Mouse (Mus musculus): ENCODE measurements around the gene Slc39a7. TPM values are rescaled to one million over a fixed set of nuclear protein-coding genes. Genes with fewer than 3 reads are reported as not detected.
"Not testable (repeated sequence)": the region's sequence is repeated elsewhere in the genome, so short reads cannot be mapped to it uniquely, and the experiment has no call there.

Gene Slc39a7
- polyA plus RNA-seq, 1 experiment: 207 TPM

DNA sequence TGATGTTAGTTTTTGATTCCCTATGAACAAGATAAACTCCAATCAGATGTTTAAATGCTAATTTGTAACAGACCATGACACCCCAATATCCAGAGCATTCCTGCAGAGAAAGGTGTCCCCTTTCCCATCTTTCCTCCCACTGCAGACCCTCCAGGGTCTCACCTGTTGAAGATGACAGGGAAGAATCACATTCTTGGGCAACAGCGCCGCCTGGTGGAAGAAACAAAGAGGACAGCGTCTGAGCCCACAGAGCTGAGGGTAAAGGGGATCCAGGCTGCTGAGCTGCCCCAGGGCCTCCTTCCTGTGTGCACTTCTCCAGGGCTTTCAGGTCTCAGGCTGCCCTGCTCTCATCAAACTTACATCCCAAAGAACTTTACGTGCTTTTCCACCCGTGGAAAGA lies 28.1 kb downstream of the Slc39a7 start:
- Histone ChIP-seq H3K27me3 (ENCODE audit: control insufficient read depth, insufficient read depth, insufficient read length) (peaks cover 6% of the 10 kb centered on the region), H3K79me2 (ENCODE audit: control insufficient read depth, insufficient read depth) (no peaks in the 10 kb centered on the region), H3K36me3 (ENCODE audit: control insufficient read depth, insufficient read depth) (no peaks in the 10 kb centered on the region), H3ac (ENCODE audit: control insufficient read depth, insufficient read length) (no peak overlapping the region), H3K4me2 (ENCODE audit: low read depth) (no peak overlapping the region), H3K4me3 (no peak overlapping the region)
- no peak for TF ChIP-seq MYOG (IDR thresholded peaks at IDR 0.05; ENCODE audit: control insufficient read depth in 1 of 3, insufficient read depth in 1 of 3, insufficient read length in 2 of 3, low read depth in 2 of 3)
- TF ChIP-seq TCF3 (IDR thresholded peaks at IDR 0.05; ENCODE audit: insufficient read length, low read depth): no peak
- no peak for TF ChIP-seq POLR2AphosphoS2 (IDR thresholded peaks at IDR 0.05; ENCODE audit: insufficient read length, low read depth)
- TF ChIP-seq SRF (IDR thresholded peaks at IDR 0.05; ENCODE audit: control insufficient read depth, insufficient read length, low read depth): no peak
- TF ChIP-seq USF1 (IDR thresholded peaks at IDR 0.05; ENCODE audit: low read depth): no peak
- no peak for TF ChIP-seq E2F4 (IDR thresholded peaks at IDR 0.05; ENCODE audit: insufficient read depth)
- TF ChIP-seq MYOD1 (IDR thresholded peaks at IDR 0.05; ENCODE audit: control insufficient read depth in 1 of 3, insufficient read length in 2 of 3, low read depth in 2 of 3): no peak
- no peak for TF ChIP-seq CEBPB (IDR thresholded peaks at IDR 0.05; ENCODE audit: insufficient read depth, poor library complexity, severe bottlenecking)
- TF ChIP-seq MAX (IDR thresholded peaks at IDR 0.05; ENCODE audit: low read depth): no peak
- no peak for TF ChIP-seq REST (IDR thresholded peaks at IDR 0.05; ENCODE audit: insufficient read depth, insufficient read length)
- TF ChIP-seq POLR2A (IDR thresholded peaks at IDR 0.05; ENCODE audit: insufficient read length, low read depth): no peak
- TF ChIP-seq TCF12 (IDR thresholded peaks at IDR 0.05; ENCODE audit: insufficient read depth, poor library complexity, severe bottlenecking): no peak

DNA sequence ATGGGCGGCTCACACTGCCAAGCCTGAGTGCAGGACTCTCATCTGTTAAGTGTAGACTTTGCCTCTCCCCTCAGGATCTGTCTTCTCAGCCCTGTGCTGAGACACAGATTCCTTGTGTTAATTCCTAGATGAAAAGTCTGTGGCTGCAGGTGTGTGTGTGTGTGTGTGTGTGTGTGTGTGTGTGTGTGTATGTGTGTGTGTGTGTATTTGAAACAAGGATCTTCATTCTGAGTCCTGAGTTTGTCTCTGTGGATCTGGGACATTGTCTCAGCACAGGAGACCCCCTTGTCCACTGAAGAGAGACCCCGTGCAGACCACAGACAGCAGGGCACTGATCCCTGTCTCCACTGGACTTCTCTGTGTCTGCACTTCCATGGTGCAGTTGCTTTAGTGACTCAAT lies 30.7 kb downstream of the Slc39a7 start:
- not testable (repeated sequence) for H3ac ChIP-seq (ENCODE audit: control insufficient read depth, insufficient read length); H3K27me3 ChIP-seq (ENCODE audit: control insufficient read depth, insufficient read depth, insufficient read length); H3K79me2 ChIP-seq (ENCODE audit: control insufficient read depth, insufficient read depth); H3K36me3 ChIP-seq (ENCODE audit: control insufficient read depth, insufficient read depth); H3K4me3 ChIP-seq
- H3K4me2 ChIP-seq (ENCODE audit: low read depth): peak overlapping the region; percentile 65

DNA sequence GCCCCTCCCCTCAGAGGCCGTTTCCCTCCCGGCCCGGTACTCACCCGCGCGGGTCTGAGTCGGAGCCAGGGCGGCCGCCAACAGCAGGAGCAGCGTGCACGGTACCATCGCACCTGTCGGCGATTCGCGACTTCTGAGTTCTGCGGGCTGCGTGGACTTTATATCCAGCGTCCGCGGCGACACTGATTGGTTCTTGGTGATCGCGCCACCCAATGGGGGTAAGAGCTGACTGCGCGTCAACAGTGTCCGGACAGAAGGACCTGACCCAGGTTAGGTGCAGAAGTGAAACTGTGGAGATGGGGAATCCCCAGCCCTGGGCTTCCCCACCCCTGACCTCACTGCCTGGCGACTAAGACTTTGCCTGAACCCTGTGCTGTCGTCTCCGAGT lies 31.3 kb downstream of the Slc39a7 start, which contains the start of gene H2-K1:
Gene H2-K1 (minus strand): TSS at position 198 of the 388 bp plus-strand sequence.
- Histone ChIP-seq H3K27me3 (ENCODE audit: control insufficient read depth, insufficient read depth, insufficient read length) (no peaks in the 10 kb centered on the region), H3K4me2 (ENCODE audit: low read depth) (peak within 1 kb of the TSS; percentile 65), H3K79me2 (ENCODE audit: control insufficient read depth, insufficient read depth) (no peaks in the 10 kb centered on the region), H3ac (ENCODE audit: control insufficient read depth, insufficient read length) (peak within 1 kb of the TSS; percentile 46), H3K4me3 (no peak within 1 kb of the TSS), H3K36me3 (ENCODE audit: control insufficient read depth, insufficient read depth) (no peaks in the 10 kb centered on the region)
- no peak for TF ChIP-seq MAX (IDR thresholded peaks at IDR 0.05; ENCODE audit: low read depth)
- TF ChIP-seq MYOD1 (IDR thresholded peaks at IDR 0.05; ENCODE audit: control insufficient read depth in 1 of 3, insufficient read length in 2 of 3, low read depth in 2 of 3): no peak
- peak; percentile 42 for TF ChIP-seq POLR2A (IDR thresholded peaks at IDR 0.05; ENCODE audit: insufficient read length, low read depth)
- TF ChIP-seq TCF12 (IDR thresholded peaks at IDR 0.05; ENCODE audit: insufficient read depth, poor library complexity, severe bottlenecking): no peak

DNA sequence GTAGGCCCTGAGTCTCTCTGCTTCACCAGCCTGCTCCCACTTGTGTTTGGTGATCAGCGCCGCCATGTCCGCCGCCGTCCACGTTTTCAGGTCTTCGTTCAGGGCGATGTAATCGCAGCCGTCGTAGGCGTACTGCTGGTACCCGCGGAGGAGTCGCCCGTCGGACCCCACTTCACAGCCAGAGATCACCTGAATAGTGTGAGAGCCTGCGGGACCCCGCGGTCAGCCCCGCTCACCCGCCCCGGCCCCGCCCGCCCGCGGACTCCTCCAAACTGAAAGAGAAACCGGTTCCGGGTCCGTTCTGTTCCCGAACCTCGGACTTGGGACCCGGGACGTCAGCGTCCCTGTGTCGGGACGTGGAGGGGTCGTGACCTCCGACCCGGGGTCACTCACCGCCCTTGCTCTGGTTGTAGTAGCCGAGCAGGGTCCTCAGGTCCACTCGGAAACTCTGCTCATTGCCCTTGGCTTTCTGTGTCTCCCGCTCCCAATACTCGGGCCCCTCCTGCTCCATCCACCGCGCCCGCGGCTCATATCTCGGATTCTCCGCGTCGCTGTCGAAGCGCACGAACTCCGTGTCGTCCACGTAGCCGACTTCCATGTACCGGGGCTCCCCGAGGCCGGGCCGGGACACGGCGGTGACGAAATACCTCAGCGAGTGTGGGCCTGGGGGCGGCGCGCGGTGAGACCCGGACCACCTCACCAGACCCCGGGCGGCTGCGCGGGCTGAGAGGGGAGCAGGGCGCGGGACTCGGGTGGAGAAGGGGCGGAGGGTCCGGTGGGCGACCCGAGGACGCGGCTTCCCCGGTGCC lies 31.9 kb downstream of the Slc39a7 start:
- Histone ChIP-seq H3K79me2 (ENCODE audit: control insufficient read depth, insufficient read depth) (no peaks in the 10 kb centered on the region), H3ac (ENCODE audit: control insufficient read depth, insufficient read length) (peak overlapping the region; percentile 46), H3K4me2 (ENCODE audit: low read depth) (no peak overlapping the region), H3K36me3 (ENCODE audit: control insufficient read depth, insufficient read depth) (no peaks in the 10 kb centered on the region), H3K27me3 (ENCODE audit: control insufficient read depth, insufficient read depth, insufficient read length) (no peaks in the 10 kb centered on the region), H3K4me3 (no peak overlapping the region)
- TF ChIP-seq TCF12 (IDR thresholded peaks at IDR 0.05; ENCODE audit: insufficient read depth, poor library complexity, severe bottlenecking) (no peak), POLR2AphosphoS2 (IDR thresholded peaks at IDR 0.05; ENCODE audit: insufficient read length, low read depth) (no peak), USF1 (IDR thresholded peaks at IDR 0.05; ENCODE audit: low read depth) (no peak), REST (IDR thresholded peaks at IDR 0.05; ENCODE audit: insufficient read depth, insufficient read length) (no peak), MYOD1 (IDR thresholded peaks at IDR 0.05; ENCODE audit: control insufficient read depth in 1 of 3, insufficient read length in 2 of 3, low read depth in 2 of 3) (no peak), TCF3 (IDR thresholded peaks at IDR 0.05; ENCODE audit: insufficient read length, low read depth) (no peak), POLR2A (IDR thresholded peaks at IDR 0.05; ENCODE audit: insufficient read length, low read depth) (no peak), CEBPB (IDR thresholded peaks at IDR 0.05; ENCODE audit: insufficient read depth, poor library complexity, severe bottlenecking) (no peak), E2F4 (IDR thresholded peaks at IDR 0.05; ENCODE audit: insufficient read depth) (no peak), MAX (IDR thresholded peaks at IDR 0.05; ENCODE audit: low read depth) (no peak), SRF (IDR thresholded peaks at IDR 0.05; ENCODE audit: control insufficient read depth, insufficient read length, low read depth) (no peak), MYOG (IDR thresholded peaks at IDR 0.05; ENCODE audit: control insufficient read depth in 1 of 3, insufficient read depth in 1 of 3, insufficient read length in 2 of 3, low read depth in 2 of 3) (no peak)

DNA sequence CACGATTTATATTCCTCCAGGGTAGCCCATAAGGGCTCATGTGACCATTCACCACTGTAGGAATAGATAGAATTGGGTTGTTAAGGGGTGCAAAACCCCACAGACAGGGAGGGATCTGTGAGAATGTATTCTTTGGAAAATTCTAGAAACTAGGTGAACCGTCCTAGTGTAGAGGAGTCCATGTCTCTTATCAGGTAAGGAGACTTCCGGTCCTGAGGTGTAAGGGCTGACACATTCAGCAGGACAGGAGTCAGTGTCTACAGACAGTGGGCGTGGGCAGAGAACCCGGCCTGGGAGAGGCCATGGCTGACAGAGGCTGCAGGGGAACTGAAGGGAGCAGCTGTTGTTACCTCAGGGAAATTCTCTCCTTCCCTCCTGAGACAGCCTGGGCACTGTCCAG lies 32.8 kb downstream of the Slc39a7 start:
- H3ac ChIP-seq (ENCODE audit: control insufficient read depth, insufficient read length); H3K36me3 ChIP-seq (ENCODE audit: control insufficient read depth, insufficient read depth); H3K4me2 ChIP-seq (ENCODE audit: low read depth); H3K79me2 ChIP-seq (ENCODE audit: control insufficient read depth, insufficient read depth); H3K27me3 ChIP-seq (ENCODE audit: control insufficient read depth, insufficient read depth, insufficient read length); H3K4me3 ChIP-seq: not testable (repeated sequence)

DNA sequence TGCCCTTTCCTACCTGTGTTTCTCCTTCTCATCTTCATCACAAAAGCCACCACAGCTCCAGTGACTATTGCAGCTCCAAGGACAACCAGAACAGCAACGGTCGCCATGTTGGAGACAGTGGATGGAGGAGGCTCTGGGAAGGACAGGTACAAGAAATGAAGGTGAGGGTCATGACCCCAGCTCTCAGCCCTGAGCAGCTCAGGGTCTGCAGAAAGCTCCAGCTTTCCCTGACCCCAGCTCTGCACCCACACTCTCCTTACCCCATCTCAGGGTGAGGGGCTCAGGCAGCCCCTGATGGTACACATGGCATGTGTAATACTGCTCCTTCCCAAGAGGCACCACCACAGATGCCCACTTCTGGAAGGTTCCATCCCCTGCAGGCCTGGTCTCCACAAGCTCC lies 34.5 kb downstream of the Slc39a7 start:
- H3K4me2 ChIP-seq (ENCODE audit: low read depth); H3K4me3 ChIP-seq; H3ac ChIP-seq (ENCODE audit: control insufficient read depth, insufficient read length); H3K36me3 ChIP-seq (ENCODE audit: control insufficient read depth, insufficient read depth); H3K79me2 ChIP-seq (ENCODE audit: control insufficient read depth, insufficient read depth); H3K27me3 ChIP-seq (ENCODE audit: control insufficient read depth, insufficient read depth, insufficient read length): not testable (repeated sequence)
